Mouse (Mus musculus) R1 (cell line): ENCODE data around the gene E330021D16Rik.
A peak's percentile ranks its signal among the peaks of the same experiment; 100 is the strongest.

Source experiments
- DNase-seq: peaks from one replicate; pipeline ENCODE4 v3.0.0-alpha.2; 2018; ENCODE audit warnings: low read depth, low spot score

The E330021D16Rik gene

DNA sequence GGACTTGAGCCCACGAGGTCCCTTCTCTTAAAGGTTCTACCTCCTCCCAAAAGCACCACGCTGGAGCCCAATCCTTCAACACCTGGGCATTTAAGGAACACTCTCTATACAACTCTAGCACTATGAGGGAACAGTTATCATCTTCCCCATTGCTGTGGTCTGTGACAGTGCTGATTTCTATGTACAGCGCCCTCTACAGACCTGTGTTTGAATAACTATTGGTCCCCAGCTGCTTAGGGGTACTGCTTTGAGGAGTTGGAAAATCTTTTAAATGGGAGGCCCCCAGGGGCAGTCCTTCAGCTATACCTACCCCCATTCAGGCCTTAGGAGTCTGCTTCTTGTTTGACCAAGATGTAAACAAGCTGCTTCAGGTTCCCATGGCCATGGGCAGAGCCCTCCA, 5.7 kb upstream of the E330021D16Rik start:
- DNase-seq = peak; percentile 71

DNA sequence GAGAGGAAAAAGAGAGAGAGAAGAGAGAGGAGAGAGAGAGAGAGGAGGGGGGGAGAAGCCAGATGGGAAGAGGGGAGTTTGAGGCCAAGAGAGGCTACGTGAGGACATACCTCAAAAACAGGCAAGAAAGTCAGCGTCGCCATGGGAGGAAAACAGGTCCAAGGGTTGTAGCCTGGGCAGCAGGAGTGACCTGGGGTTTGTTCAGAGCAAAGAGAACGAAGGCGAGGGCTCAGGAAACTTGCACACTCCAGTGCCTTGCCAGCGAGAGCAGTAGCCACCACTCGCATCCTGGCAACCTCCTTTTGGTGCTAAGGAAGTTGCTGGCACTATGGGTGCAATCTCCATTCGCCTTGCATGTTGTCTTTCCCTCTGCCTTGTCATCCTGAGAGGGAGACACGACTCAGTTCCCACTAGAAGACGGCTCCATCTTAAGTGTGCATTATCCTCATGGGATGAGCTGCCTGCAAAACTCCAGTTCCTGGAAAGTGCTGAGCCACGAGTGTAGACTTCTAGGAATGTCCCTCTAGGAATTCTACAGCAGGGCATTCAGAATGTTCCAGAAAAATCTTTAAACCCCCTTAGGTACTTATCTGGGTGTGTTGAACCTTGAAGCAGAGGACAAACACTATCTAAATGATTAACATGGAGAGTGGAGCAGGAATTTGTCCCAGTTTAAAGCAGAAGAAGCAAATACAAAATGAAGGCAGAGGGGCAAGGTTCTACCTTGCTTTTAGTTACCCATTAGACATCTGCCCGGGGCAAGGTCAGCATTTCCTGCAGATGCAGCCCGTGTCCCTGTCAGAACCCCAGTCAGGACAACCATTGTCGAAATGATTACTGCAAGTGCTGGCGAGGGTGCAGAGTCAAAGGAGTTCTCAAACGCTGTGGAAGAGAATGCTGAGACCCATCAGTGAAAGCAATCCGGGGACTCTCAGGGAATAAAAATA, 3.8 kb upstream of the E330021D16Rik start:
- DNase-seq = no peak

DNA sequence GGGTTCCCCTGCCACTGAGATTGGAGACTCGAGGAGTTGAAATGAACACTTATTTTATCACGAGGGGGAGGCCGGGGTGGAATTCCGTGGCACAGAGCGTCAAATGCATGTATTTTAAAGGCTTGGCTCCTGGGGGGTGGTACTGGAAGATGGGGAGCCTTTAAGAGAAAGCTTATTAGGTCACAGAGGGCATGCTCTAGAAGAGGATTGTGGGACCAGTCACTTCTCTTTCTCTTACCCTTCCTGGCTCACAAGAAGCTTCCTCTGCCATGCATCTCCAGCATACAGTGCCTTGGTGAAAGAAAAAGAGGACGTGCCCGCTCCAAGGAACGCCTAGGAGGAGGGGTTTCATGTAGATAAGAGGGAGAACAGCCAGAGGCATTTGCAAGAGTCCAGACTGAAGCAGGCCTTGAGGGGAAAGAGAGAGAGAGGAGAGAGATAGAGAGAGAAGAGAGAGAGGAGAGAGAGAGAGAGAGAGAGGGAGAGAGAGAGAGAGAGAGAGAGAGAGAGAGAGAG, 3.0 kb upstream of the E330021D16Rik start:
- no peak for DNase-seq

DNA sequence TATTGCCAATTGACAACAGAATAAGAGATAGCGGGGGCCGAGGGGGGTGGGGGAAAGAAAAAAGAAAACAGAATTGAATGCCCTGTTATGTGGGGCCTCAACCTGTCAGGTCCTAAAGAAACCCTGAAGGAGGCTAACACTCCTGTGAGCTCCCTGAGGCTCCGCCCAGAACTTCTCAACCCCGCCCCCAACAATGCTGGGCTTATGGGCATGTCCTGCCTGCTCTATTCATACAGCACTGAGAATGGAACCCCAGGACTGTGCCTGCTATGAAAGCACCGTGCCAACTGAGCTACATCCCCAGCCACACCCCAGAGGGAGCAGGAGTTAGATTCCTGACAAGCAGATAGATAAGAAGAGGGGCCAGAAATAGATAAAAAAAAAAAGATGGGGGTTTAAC, 2.5 kb upstream of the E330021D16Rik start:
- peak; percentile 46 for DNase-seq

DNA sequence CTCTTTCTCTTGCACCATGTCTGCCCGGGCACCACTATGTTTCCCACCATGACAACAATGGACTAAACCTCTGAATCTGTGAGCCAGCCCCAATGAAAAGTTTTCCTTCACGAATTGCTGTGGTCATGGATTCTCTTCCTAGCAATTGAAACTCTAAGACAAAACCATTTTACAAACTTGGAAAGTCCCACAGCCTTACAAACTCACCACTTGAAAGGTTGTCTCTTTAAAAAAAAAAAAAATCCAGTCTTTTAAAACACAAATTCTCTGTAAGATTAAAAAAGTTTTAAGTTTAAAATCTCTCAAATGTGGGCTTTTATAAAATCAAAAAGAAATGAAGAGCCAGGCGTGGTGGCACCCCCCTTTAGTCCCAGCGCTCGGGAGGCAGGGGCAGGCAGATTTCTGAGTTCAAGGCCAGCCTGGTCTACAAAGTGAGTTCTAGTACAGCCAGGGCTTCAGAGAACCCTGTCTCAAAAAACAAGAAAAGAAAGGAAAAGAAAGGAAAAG, 1.5 kb downstream of the E330021D16Rik start:
- no peak for DNase-seq

DNA sequence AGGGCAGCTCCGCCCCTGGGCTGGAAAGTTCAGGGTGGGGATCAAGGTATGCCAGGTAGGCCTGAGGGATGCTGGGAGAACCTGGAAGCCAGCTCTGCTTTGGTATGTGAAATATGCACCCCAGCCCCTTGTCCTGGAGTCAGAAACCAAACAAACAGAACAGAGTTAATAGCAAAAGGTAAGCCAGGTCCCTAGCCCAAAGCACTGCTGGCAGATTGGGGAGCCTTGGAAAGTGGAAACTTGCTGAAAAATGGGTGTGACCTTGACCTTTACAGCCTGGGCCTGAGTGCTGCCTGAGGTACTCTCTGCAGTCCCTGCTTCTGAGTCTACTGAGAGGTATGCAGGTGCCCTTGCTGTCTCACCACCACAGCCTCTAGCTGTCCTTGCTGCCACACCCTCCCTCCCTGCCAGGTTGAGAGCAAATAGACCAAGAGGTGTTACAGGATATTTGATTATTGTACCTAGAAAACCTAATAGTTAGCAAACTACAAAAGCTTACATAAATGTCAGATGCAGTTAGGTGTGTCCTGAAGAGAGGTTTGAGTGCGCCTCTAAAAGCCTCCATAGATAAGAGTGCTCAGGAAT, 7.7 kb downstream of the E330021D16Rik start:
- DNase-seq = peak; percentile 86

DNA sequence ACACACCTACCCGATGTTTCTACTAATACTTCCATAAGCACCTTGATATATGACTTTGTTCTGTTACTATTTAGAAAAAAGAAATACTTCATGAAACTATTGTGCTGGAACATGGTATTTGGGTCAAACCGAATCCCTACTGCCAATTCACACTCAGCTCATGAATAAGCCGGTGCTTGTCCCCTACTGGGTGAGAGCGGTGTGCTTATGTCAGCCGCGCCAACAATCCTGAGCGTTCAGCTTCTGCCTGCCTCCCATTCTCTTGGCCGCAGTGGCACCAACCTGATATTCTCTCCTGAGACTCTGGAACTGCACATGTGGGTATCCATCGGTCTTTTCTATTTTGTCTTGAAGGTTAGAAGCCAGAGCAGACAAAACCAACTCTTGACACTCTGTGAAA, 18.5 kb downstream of the E330021D16Rik start:
- DNase-seq = no peak

DNA sequence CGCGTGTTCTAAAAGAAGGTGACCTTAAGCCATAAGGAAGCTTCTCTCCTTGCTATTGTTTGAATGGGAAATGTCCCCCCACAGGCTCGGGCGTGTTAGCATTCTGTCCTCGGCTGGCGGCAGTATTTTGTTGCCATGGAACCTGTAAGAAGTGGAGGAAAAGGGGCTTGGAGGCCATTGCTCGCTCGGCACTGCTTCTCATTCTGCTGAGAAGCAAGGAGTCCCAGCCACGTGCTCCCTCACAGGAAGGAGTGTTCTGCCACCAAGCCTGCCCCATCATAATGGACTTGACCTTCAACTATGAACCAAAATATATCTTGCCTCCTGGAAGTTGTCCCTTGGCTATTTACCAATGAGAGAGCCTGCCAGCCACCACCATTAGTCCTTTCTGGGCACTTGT, 25.1 kb downstream of the E330021D16Rik start:
- no peak for DNase-seq

DNA sequence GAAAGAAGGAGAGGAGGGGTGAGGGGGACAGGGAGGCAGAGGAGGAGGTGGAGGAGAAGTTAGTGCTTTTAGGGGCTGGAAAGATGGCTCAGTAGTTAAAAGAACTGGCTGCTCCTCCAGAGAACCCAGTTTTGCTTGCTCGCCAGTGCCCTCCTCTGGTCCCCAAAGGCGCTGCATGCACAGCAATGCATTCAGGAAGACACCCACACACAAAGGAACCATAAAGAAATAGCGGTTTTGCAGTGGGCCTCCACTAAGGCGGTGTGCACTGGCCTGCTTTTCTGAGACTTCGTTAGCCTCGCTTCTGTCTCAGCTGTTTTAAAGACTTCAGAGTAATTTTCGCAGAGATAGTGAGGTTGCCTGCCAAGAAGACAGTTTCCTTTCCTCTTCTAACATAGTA, 30.1 kb downstream of the E330021D16Rik start:
- peak; percentile 63 for DNase-seq

DNA sequence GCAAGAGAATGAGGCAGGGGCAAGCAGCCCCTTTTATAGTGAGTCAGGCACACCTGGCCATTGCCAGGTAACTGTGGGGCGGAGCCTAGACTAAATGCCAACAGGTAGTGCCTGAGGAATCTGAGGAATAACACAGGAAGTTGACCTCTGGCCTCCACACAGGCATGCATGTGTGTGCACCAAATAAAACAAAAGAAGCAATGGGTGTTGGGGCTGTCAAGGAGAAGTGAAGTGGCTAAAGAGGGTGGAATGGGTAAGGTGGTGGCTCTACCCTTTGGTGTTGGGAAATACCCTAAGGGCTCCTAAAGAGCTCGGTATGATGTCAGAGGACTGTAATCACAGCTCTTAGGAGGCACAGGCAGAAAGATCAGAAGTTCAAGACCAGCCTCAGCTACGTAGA, 32.2 kb downstream of the E330021D16Rik start:
- DNase-seq = no peak

DNA sequence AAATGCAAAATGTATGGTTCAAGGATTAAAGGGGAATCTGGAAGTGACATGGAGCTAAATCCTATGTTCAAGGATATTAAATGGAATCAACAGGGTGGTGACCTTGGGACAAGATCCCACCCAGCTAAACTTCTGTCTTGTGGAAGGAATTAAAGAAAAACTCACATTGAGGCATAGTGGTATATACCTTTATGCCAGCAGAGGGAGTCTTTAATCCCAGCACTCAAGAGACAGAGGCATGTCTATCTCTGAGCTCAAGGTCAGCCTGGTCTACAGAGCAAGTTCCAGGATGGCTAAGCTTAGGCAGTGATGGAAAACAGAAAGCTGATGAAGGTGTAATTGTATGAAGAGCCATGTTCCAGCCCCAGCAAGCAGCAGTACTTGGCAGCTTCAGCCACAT, 39.3 kb downstream of the E330021D16Rik start:
- peak; percentile 10 for DNase-seq

DNA sequence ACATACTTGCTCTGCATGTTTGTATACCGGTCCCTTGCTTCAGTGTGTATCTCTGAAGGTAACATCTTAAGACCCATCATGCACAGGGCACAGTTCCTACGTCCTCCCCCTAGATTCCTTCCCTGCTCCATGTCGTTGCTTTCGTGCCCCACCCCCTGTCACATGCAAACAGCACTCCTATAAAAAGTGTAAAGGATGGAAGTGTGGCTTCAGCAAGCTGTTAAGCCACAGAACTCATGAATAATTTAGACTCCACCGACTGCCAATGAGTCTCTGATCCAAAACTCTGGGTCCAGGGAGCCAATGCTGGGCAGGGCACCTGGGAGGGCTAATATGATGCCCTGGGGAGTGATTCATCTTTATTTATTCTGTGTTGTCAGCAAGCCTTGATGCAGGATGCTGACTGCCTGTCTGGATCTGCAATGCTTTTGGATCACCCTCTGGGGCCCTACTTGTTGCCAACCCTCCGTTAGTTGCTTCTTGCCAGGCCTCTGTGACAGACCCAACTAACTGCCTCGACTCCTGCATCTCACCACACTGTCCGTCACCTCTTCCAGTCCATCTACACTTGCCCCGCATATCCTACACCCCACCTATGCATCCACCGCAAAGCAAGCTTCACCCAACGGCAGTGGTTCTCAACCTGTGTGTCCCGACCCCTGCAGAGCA, 50.8 kb downstream of the E330021D16Rik start:
- DNase-seq = no peak

DNA sequence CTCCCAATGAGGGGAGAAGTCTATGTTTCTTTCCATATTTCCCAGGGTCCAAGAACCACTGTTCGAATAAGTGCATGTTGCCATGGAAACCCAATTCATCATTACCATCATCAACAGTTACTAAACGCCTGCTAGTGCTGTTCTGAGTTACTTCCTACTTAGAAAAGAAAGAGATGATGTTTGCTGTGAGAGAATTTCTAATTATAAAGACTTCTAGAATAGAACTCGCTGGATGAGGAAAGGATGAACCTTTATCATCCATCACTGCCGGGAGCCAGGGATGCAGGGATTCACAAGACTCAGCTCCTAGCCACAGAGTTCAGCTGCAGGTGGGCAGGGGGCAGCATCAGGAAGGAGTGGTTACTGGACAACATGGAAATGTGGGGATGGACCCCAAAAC, 51.4 kb downstream of the E330021D16Rik start:
- no peak for DNase-seq

DNA sequence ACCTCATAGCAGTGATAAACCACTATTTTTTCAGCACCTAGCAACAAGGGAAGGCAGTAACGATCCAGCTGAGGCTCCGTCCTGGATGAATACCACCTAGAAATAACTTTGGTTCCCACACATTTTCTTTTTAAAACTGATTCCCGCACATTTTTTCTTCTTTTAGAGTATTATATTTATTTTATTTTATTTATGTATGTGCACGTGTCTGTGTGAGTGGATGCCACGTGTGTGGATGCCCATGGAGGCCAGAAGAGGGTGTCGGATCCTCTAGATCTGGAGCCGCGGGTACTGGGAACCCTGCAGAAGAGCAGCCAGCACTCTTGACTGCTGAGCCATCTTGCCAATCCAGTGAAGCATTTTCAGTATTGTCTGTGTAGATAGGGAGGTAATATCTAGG, 52.1 kb downstream of the E330021D16Rik start:
- DNase-seq = no peak

DNA sequence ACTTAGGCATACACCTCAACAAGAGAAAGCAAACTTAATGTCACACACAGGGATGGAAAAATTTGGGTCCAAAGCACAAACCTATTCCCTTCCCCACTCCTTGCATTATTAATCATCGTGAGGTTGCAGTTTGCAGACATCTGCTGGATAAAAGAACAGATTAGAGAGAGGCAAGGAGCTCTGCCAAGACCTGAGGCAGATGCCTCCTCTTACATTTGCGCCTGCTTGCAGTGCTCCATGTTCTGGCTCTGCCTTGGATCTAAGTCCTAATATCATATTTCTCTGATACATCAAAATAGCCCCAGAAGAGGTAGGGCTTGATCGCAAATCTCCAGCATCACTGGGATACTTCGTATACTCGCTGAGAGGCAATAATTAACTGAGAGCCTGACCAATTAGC, 56.9 kb downstream of the E330021D16Rik start:
- DNase-seq = no peak

DNA sequence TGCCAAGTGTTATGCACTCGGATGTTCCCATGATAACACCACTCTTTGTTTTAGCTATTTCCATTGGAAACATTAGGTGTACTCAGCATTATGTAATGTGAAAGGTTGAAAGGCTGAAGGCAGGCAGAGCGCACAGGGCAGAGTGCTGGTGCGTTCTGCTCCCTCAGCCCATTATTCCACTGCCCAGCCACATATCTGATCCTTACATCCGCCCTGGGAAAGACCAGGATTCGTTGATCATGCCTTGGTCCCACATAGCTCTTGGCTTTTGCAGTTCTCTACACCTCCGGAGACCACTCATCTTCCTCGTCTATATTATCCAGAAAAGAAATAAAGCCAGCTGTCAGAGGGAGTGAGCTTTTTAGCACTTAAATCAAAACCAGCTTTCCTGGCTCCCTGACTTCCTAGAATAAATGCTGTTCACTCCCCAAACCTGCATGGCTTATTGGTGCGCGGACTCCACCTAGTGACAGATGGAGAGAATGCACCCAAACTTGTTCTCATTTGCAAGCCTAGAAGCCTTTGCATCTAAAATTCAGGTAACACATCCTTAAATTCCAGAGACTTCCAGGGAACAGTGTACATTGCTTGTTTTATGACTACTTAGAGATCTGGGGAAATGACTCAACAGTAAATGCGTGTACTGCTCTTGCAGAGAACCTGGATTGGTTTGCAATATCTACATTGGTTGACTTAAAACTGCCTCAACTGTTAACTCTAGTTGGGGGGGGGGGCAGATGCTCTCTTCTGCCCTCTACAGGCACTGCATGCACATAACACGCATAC, 61.8 kb downstream of the E330021D16Rik start:
- peak; percentile 92 for DNase-seq
